Mouse (Mus musculus): Measurements from ENCODE around the gene B230217C12Rik. TPM values are rescaled to one million over a fixed set of nuclear protein-coding genes. Genes with fewer than 3 reads are reported as not detected.
A peak's percentile ranks its signal among the peaks of the same experiment; 100 is the strongest.

Gene B230217C12Rik
- polyA plus RNA-seq, 1 experiment from 2014 or later, result 1.1 TPM

- H3K4me2 ChIP-seq (replicated peaks; ENCODE audit: low read depth), result no peak overlapping the region
- ATAC-seq (ENCODE audit: low FRiP score, low TSS enrichment), result no peak
- no peaks in the 10 kb centered on the region for H3K4me1 ChIP-seq (replicated peaks; ENCODE audit: control insufficient read depth, insufficient read depth)
- H3K27ac ChIP-seq (replicated peaks), result no peak overlapping the region
- DNase-seq (ENCODE audit: low spot score), result no peak
- H3K27me3 ChIP-seq (ENCODE audit: control insufficient read depth, insufficient read depth, low read length), result no peaks in the 10 kb centered on the region
- no peak overlapping the region for H3K4me3 ChIP-seq (ENCODE audit: low read depth, low read length)
- no peak overlapping the region for H3K9ac ChIP-seq (ENCODE audit: low read length)
- no peaks in the 10 kb centered on the region for H3K36me3 ChIP-seq (ENCODE audit: control insufficient read depth, insufficient read depth, low read length)
- WGBS, result 62% methylated on average over 4 of the region's 4 CpGs
- H3K9me3 ChIP-seq (ENCODE audit: control insufficient read depth, low read length), result no peaks in the 10 kb centered on the region
- TF ChIP-seq EP300 (optimal IDR thresholded peaks at IDR 0.05) (no peak), CTCF (IDR thresholded peaks at IDR 0.05; ENCODE audit: low read depth) (no peak)
Observed at GRCm38 (mm10) chr11:97842001-97842400, 1.4 kb downstream of the B230217C12Rik start.

- H3K4me3 ChIP-seq (ENCODE audit: low read depth, low read length), result no peak overlapping the region
- DNase-seq (ENCODE audit: low spot score) (peak; percentile 65), ATAC-seq (ENCODE audit: low FRiP score, low TSS enrichment) (peak; percentile 98)
Observed at GRCm38 (mm10) chr11:97850367-97850766, 9.8 kb downstream of the B230217C12Rik start.

GRCm38 (mm10) chr11:97851601-97852000 is 11.0 kb downstream of the B230217C12Rik start:
- H3K9ac ChIP-seq (ENCODE audit: low read length), result no peak overlapping the region
- H3K4me1 ChIP-seq (replicated peaks; ENCODE audit: control insufficient read depth, insufficient read depth), result no peaks in the 10 kb centered on the region
- DNase-seq (ENCODE audit: low spot score) (no peak), ATAC-seq (ENCODE audit: low FRiP score, low TSS enrichment) (no peak)
- no peaks in the 10 kb centered on the region for H3K36me3 ChIP-seq (ENCODE audit: control insufficient read depth, insufficient read depth, low read length)
- WGBS, result 92% methylated on average over 2 of the region's 2 CpGs
- no peak overlapping the region for H3K4me3 ChIP-seq (ENCODE audit: low read depth, low read length)
- no peaks in the 10 kb centered on the region for H3K27me3 ChIP-seq (ENCODE audit: control insufficient read depth, insufficient read depth, low read length)
- no peaks in the 10 kb centered on the region for H3K9me3 ChIP-seq (ENCODE audit: control insufficient read depth, low read length)
- H3K27ac ChIP-seq (replicated peaks), result no peak overlapping the region
- no peak for TF ChIP-seq CTCF (IDR thresholded peaks at IDR 0.05; ENCODE audit: low read depth)
- no peak for TF ChIP-seq EP300 (optimal IDR thresholded peaks at IDR 0.05)
- H3K4me2 ChIP-seq (replicated peaks; ENCODE audit: low read depth), result no peak overlapping the region

More at GRCm38 (mm10) chr11:97850367-97850766, 9.8 kb downstream of the B230217C12Rik start:
- no peak overlapping the region for H3K9ac ChIP-seq (ENCODE audit: low read length)
- TF ChIP-seq CTCF (IDR thresholded peaks at IDR 0.05; ENCODE audit: low read depth) (no peak), EP300 (optimal IDR thresholded peaks at IDR 0.05) (no peak)
- no peaks in the 10 kb centered on the region for H3K27me3 ChIP-seq (ENCODE audit: control insufficient read depth, insufficient read depth, low read length)
- no peaks in the 10 kb centered on the region for H3K9me3 ChIP-seq (ENCODE audit: control insufficient read depth, low read length)
- WGBS, result 24% methylated on average over 6 of the region's 6 CpGs
- H3K4me2 ChIP-seq (replicated peaks; ENCODE audit: low read depth), result no peak overlapping the region
- no peak overlapping the region for H3K27ac ChIP-seq (replicated peaks)
- H3K4me1 ChIP-seq (replicated peaks; ENCODE audit: control insufficient read depth, insufficient read depth), result no peaks in the 10 kb centered on the region
- no peaks in the 10 kb centered on the region for H3K36me3 ChIP-seq (ENCODE audit: control insufficient read depth, insufficient read depth, low read length)

DNA sequence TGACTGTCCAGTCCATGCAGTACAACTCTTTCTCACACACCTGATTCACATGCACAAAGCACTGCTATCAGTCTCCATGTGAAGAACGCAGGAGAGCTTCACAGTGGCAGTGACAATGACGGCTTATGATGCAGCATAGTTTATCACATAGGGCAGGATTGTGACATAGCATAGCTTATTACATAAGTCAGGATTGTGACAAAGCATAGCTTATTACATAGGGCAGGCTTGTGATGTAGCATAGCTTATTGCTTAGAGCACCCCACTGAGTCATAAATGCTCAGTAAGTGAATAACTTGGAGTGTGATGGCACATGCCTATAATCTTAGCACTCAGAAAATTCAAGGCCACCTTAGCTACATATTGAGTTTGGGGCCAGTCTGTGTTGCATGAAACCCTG is 14.9 kb downstream of the B230217C12Rik start:
- ATAC-seq (ENCODE audit: low FRiP score, low TSS enrichment), result no peak

GRCm38 (mm10) chr11:97862148-97862547 is 21.6 kb downstream of the B230217C12Rik start:
- 45% methylated on average over 2 of the region's 2 CpGs for WGBS
- Histone ChIP-seq H3K27ac (replicated peaks) (no peak overlapping the region), H3K36me3 (ENCODE audit: control insufficient read depth, insufficient read depth, low read length) (no peaks in the 10 kb centered on the region), H3K4me2 (replicated peaks; ENCODE audit: low read depth) (no peak overlapping the region), H3K4me1 (replicated peaks; ENCODE audit: control insufficient read depth, insufficient read depth) (no peaks in the 10 kb centered on the region), H3K27me3 (ENCODE audit: control insufficient read depth, insufficient read depth, low read length) (no peaks in the 10 kb centered on the region), H3K9me3 (ENCODE audit: control insufficient read depth, low read length) (no peaks in the 10 kb centered on the region), H3K4me3 (ENCODE audit: low read depth, low read length) (no peak overlapping the region), H3K9ac (ENCODE audit: low read length) (no peak overlapping the region)
- TF ChIP-seq EP300 (optimal IDR thresholded peaks at IDR 0.05), result no peak
- ATAC-seq (ENCODE audit: low FRiP score, low TSS enrichment), result no peak
- no peak for DNase-seq (ENCODE audit: low spot score)

More for the DNA sequence above, 14.9 kb downstream of the B230217C12Rik start:
- no peaks in the 10 kb centered on the region for H3K4me1 ChIP-seq (replicated peaks; ENCODE audit: control insufficient read depth, insufficient read depth)
- 85% methylated on average over 2 of the region's 2 CpGs for WGBS
- TF ChIP-seq EP300 (optimal IDR thresholded peaks at IDR 0.05) (no peak), CTCF (IDR thresholded peaks at IDR 0.05; ENCODE audit: low read depth) (no peak)
- no peak overlapping the region for H3K9ac ChIP-seq (ENCODE audit: low read length)
- no peak overlapping the region for H3K4me2 ChIP-seq (replicated peaks; ENCODE audit: low read depth)
- H3K36me3 ChIP-seq (ENCODE audit: control insufficient read depth, insufficient read depth, low read length), result no peaks in the 10 kb centered on the region
- no peak overlapping the region for H3K27ac ChIP-seq (replicated peaks)
- no peaks in the 10 kb centered on the region for H3K27me3 ChIP-seq (ENCODE audit: control insufficient read depth, insufficient read depth, low read length)
- no peak overlapping the region for H3K4me3 ChIP-seq (ENCODE audit: low read depth, low read length)
- H3K9me3 ChIP-seq (ENCODE audit: control insufficient read depth, low read length), result no peaks in the 10 kb centered on the region
- no peak for DNase-seq (ENCODE audit: low spot score)

GRCm38 (mm10) chr11:97865421-97865820 is 24.8 kb downstream of the B230217C12Rik start:
- H3K9me3 ChIP-seq (ENCODE audit: control insufficient read depth, low read length), result no peaks in the 10 kb centered on the region
- WGBS, result 85% methylated on average over 5 of the region's 5 CpGs
- no peak overlapping the region for H3K9ac ChIP-seq (ENCODE audit: low read length)
- no peak for TF ChIP-seq CTCF (IDR thresholded peaks at IDR 0.05; ENCODE audit: low read depth)
- TF ChIP-seq EP300 (optimal IDR thresholded peaks at IDR 0.05), result no peak
- no peak overlapping the region for H3K27ac ChIP-seq (replicated peaks)
- H3K27me3 ChIP-seq (ENCODE audit: control insufficient read depth, insufficient read depth, low read length), result no peaks in the 10 kb centered on the region
- ATAC-seq (ENCODE audit: low FRiP score, low TSS enrichment) (no peak), DNase-seq (ENCODE audit: low spot score) (no peak)
- H3K36me3 ChIP-seq (ENCODE audit: control insufficient read depth, insufficient read depth, low read length), result no peaks in the 10 kb centered on the region
- H3K4me2 ChIP-seq (replicated peaks; ENCODE audit: low read depth), result no peak overlapping the region
- H3K4me1 ChIP-seq (replicated peaks; ENCODE audit: control insufficient read depth, insufficient read depth), result no peaks in the 10 kb centered on the region
- no peak overlapping the region for H3K4me3 ChIP-seq (ENCODE audit: low read depth, low read length)

Measured in stomach, postnatal 0 days (tissue).